Mouse (Mus musculus): ENCODE measurements at regions not wholly inside any gene's neighbourhood (a gene's known extent, or its start where the extent isn't known, plus 50 kb on each side); places are given as distances from the start of the nearest gene placed in this dataset.
A peak's percentile ranks its signal among the peaks of the same experiment; 100 is the strongest.

DNA sequence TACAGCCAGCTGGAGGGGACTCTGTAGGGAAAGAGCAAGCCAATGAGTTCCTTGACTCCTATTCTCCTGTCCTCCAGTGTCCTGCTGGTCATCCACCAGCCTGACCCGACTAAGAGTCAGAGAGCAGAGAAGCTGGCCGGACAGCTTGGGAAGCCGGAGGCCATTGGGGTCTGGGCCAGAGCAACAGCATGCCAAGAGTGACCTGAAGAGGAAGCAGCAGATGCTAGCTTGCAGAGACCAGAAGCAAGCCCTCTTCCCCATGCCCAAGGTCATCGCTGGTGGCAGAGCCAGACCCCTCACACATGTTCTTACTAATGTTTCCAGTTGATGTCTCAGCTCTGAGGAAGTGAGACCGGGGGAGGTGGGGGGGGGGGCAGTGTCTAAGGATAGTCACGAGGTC, 172.7 kb upstream of the Nectin1 start:
- Histone ChIP-seq H3K27me3 (ENCODE audit: control insufficient read depth, insufficient read depth, low read length) (no peaks in the 10 kb centered on the region), H3K79me2 (ENCODE audit: control insufficient read depth, insufficient read depth, low read length) (no peaks in the 10 kb centered on the region), H3K4me1 (ENCODE audit: control insufficient read depth, insufficient read depth, low read length) (no peaks in the 10 kb centered on the region), H3K27ac (replicated peaks; ENCODE audit: insufficient read depth, low read depth, low read length) (no peak overlapping the region), H3K9ac (ENCODE audit: low read depth, low read length) (no peak overlapping the region), H3K4me3 (ENCODE audit: insufficient read depth, low read depth, low read length) (no peak overlapping the region), H3K36me3 (ENCODE audit: control insufficient read depth, insufficient read depth, low read length) (no peaks in the 10 kb centered on the region)
- TF ChIP-seq POLR2A (IDR thresholded peaks at IDR 0.05; ENCODE audit: extremely low read depth, insufficient read depth, low read length), result no peak
- no peak for TF ChIP-seq CTCF (IDR thresholded peaks at IDR 0.05; ENCODE audit: low read depth, low read length)
- WGBS, result 67% methylated on average over 6 of the region's 6 CpGs
- DNase-seq (ENCODE audit: extremely low read depth, low read depth, low spot score), result peak; percentile 40

- H3K27ac ChIP-seq (replicated peaks; ENCODE audit: insufficient read depth, low read depth, low read length), result no peak overlapping the region
- no peak overlapping the region for H3K9ac ChIP-seq (ENCODE audit: low read depth, low read length)
- H3K79me2 ChIP-seq (ENCODE audit: control insufficient read depth, insufficient read depth, low read length), result no peaks in the 10 kb centered on the region
- H3K4me1 ChIP-seq (ENCODE audit: control insufficient read depth, insufficient read depth, low read length), result no peaks in the 10 kb centered on the region
- DNase-seq (ENCODE audit: extremely low read depth, low read depth, low spot score), result no peak
- WGBS, result 90% methylated on average over 6 of the region's 6 CpGs
- TF ChIP-seq CTCF (IDR thresholded peaks at IDR 0.05; ENCODE audit: low read depth, low read length) (no peak), POLR2A (IDR thresholded peaks at IDR 0.05; ENCODE audit: extremely low read depth, insufficient read depth, low read length) (no peak)
- no peaks in the 10 kb centered on the region for H3K36me3 ChIP-seq (ENCODE audit: control insufficient read depth, insufficient read depth, low read length)
- H3K27me3 ChIP-seq (ENCODE audit: control insufficient read depth, insufficient read depth, low read length), result no peaks in the 10 kb centered on the region
- H3K4me3 ChIP-seq (ENCODE audit: insufficient read depth, low read depth, low read length), result no peak overlapping the region
Measured at GRCm38 (mm10) chr9:43575659-43576058, 168.1 kb upstream of the Nectin1 start.

DNA sequence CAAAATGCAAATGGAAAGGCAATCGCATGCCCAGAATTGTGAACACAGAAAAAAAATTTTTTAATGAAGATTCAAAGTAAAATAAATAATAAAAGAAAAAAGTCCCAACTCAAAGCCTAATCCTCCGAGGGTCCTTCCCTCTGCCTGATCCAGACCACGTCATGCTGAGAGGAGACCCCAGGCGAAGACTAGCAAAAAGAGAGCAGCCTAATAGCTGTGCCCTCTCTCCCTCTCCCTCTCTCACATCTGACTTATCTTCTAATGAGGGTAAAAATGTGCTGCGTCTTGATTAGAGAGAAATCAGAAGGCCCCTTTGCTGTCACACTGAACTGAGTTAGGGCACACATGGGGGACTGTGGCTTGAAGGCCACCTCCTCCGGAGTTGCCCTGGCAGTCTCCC, 163.1 kb upstream of the Nectin1 start:
- Histone ChIP-seq H3K27ac (replicated peaks; ENCODE audit: insufficient read depth, low read depth, low read length) (no peak overlapping the region), H3K4me3 (ENCODE audit: insufficient read depth, low read depth, low read length) (no peak overlapping the region), H3K4me1 (ENCODE audit: control insufficient read depth, insufficient read depth, low read length) (no peaks in the 10 kb centered on the region), H3K9ac (ENCODE audit: low read depth, low read length) (no peak overlapping the region), H3K79me2 (ENCODE audit: control insufficient read depth, insufficient read depth, low read length) (no peaks in the 10 kb centered on the region), H3K27me3 (ENCODE audit: control insufficient read depth, insufficient read depth, low read length) (no peaks in the 10 kb centered on the region), H3K36me3 (ENCODE audit: control insufficient read depth, insufficient read depth, low read length) (no peaks in the 10 kb centered on the region)
- WGBS, result 81% methylated on average over 6 of the region's 6 CpGs
- TF ChIP-seq POLR2A (IDR thresholded peaks at IDR 0.05; ENCODE audit: extremely low read depth, insufficient read depth, low read length) (no peak), CTCF (IDR thresholded peaks at IDR 0.05; ENCODE audit: low read depth, low read length) (no peak)
- DNase-seq (ENCODE audit: extremely low read depth, low read depth, low spot score), result no peak

DNA sequence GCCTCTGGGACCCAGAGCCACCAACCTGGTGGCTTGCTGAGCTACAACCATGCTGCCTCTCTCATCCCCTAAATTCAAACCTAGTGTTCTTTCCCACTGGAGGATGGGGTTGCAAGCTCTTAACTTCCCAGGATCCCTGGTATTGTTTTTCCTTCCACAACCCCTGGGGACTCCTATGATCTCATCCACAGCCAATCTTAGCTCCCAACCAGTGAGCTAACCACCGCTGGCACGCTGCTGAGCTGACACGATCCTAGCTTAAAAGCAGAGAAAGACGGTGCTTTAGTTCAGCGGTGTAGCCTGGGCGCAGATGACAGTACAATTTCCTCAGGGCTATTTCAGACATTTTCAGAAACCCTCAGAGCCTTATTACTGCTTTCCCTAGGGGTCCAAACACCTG, 158.2 kb upstream of the Nectin1 start:
- H3K36me3 ChIP-seq (ENCODE audit: control insufficient read depth, insufficient read depth, low read length), result no peaks in the 10 kb centered on the region
- no peaks in the 10 kb centered on the region for H3K79me2 ChIP-seq (ENCODE audit: control insufficient read depth, insufficient read depth, low read length)
- 91% methylated on average over 6 of the region's 6 CpGs for WGBS
- no peak overlapping the region for H3K27ac ChIP-seq (replicated peaks; ENCODE audit: insufficient read depth, low read depth, low read length)
- H3K4me1 ChIP-seq (ENCODE audit: control insufficient read depth, insufficient read depth, low read length), result no peaks in the 10 kb centered on the region
- no peak for TF ChIP-seq CTCF (IDR thresholded peaks at IDR 0.05; ENCODE audit: low read depth, low read length)
- no peak for TF ChIP-seq POLR2A (IDR thresholded peaks at IDR 0.05; ENCODE audit: extremely low read depth, insufficient read depth, low read length)
- no peak overlapping the region for H3K9ac ChIP-seq (ENCODE audit: low read depth, low read length)
- no peak overlapping the region for H3K4me3 ChIP-seq (ENCODE audit: insufficient read depth, low read depth, low read length)
- no peak for DNase-seq (ENCODE audit: extremely low read depth, low read depth, low spot score)
- H3K27me3 ChIP-seq (ENCODE audit: control insufficient read depth, insufficient read depth, low read length), result no peaks in the 10 kb centered on the region

GRCm38 (mm10) chr9:43593236-43593635, 150.5 kb upstream of the Nectin1 start:
- peaks cover 13% of the 10 kb centered on the region for H3K4me1 ChIP-seq (ENCODE audit: control insufficient read depth, insufficient read depth, low read length)
- H3K4me3 ChIP-seq (ENCODE audit: insufficient read depth, low read depth, low read length), result no peak overlapping the region
- peak; percentile 28 for DNase-seq (ENCODE audit: extremely low read depth, low read depth, low spot score)
- no peaks in the 10 kb centered on the region for H3K79me2 ChIP-seq (ENCODE audit: control insufficient read depth, insufficient read depth, low read length)
- no peak overlapping the region for H3K27ac ChIP-seq (replicated peaks; ENCODE audit: insufficient read depth, low read depth, low read length)
- H3K9ac ChIP-seq (ENCODE audit: low read depth, low read length), result no peak overlapping the region
- H3K27me3 ChIP-seq (ENCODE audit: control insufficient read depth, insufficient read depth, low read length), result no peaks in the 10 kb centered on the region
- TF ChIP-seq CTCF (IDR thresholded peaks at IDR 0.05; ENCODE audit: low read depth, low read length) (no peak), POLR2A (IDR thresholded peaks at IDR 0.05; ENCODE audit: extremely low read depth, insufficient read depth, low read length) (no peak)
- H3K36me3 ChIP-seq (ENCODE audit: control insufficient read depth, insufficient read depth, low read length), result no peaks in the 10 kb centered on the region
- WGBS, result 73% methylated on average over 6 of the region's 6 CpGs

DNA sequence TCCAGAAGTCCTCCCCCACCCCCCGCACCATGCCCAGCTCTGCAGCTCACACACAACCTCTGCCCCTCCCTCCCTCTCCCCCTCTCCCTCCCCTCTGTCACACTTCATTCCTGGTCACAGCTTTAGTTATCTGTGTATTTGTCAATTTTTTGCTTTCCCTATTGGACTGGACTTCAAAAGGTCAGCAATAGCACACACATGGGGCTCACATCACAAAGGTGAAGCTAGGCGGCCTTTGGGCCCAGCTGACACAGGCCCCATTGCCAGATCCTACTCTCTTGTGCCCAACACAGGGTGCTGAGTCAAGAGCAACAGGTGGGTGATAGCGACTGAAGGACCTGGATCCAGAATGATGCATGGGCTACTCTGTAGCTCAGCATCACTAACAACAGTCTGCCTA, 149.0 kb upstream of the Nectin1 start:
- Histone ChIP-seq H3K27me3 (ENCODE audit: control insufficient read depth, insufficient read depth, low read length) (no peaks in the 10 kb centered on the region), H3K4me1 (ENCODE audit: control insufficient read depth, insufficient read depth, low read length) (peaks cover 13% of the 10 kb centered on the region), H3K27ac (replicated peaks; ENCODE audit: insufficient read depth, low read depth, low read length) (peak overlapping the region; percentile 64), H3K9ac (ENCODE audit: low read depth, low read length) (no peak overlapping the region), H3K79me2 (ENCODE audit: control insufficient read depth, insufficient read depth, low read length) (no peaks in the 10 kb centered on the region), H3K36me3 (ENCODE audit: control insufficient read depth, insufficient read depth, low read length) (no peaks in the 10 kb centered on the region), H3K4me3 (ENCODE audit: insufficient read depth, low read depth, low read length) (no peak overlapping the region)
- no peak for TF ChIP-seq POLR2A (IDR thresholded peaks at IDR 0.05; ENCODE audit: extremely low read depth, insufficient read depth, low read length)
- no peak for TF ChIP-seq CTCF (IDR thresholded peaks at IDR 0.05; ENCODE audit: low read depth, low read length)
- 26% methylated on average over 3 of the region's 3 CpGs for WGBS
- peak; percentile 96 for DNase-seq (ENCODE audit: extremely low read depth, low read depth, low spot score)
